Mouse (Mus musculus) MEL (cell line): Measurements from ENCODE around the gene Vmn1r231.

ENCODE experiments used
- CTCF ChIP-seq, 3 experiments: IDR thresholded peaks in 2 of 3; conservative IDR thresholded peaks in 1 of 3; 2 replicates each; pipeline ENCODE4 v1.5.1; 2011 to 2012; ENCODE audit warnings: low read length in 3 of 3, low read depth in 2 of 3, mild to moderate bottlenecking in 2 of 3, improper control_type of control experiment in 1 of 3, inconsistent platforms in 1 of 3, mixed read lengths in 1 of 3, moderate library complexity in 1 of 3; ENCODE audit not compliant: control insufficient read depth in 1 of 3, insufficient read depth in 1 of 3, poor library complexity in 1 of 3, severe bottlenecking in 1 of 3
- EP300 ChIP-seq, 2 experiments: IDR thresholded peaks; 2 replicates each; pipeline ENCODE4 v1.6.1; 2011; ENCODE audit warnings: improper control_type of control experiment in 2 of 2, low read length in 2 of 2, low read depth in 1 of 2, mild to moderate bottlenecking in 1 of 2
- GATA1 ChIP-seq: IDR thresholded peaks from 2 replicates; pipeline ENCODE4 v1.6.1; 2011; ENCODE audit warnings: low read depth, low read length, improper control_type of control experiment
- MAFK ChIP-seq: IDR thresholded peaks from 2 replicates; pipeline ENCODE4 v1.6.1; 2011; ENCODE audit warnings: low read depth, mild to moderate bottlenecking, low read length, improper control_type of control experiment, borderline replicate concordance
- MAX ChIP-seq: IDR thresholded peaks from 2 replicates; pipeline ENCODE4 v1.6.1; 2011; ENCODE audit warnings: low read length, improper control_type of control experiment
- MEF2A ChIP-seq: IDR thresholded peaks from 2 replicates; pipeline ENCODE4 v1.6.1; 2014; ENCODE audit warnings: low read depth, mild to moderate bottlenecking, inconsistent platforms, low read length, improper control_type of control experiment; ENCODE audit not compliant: poor library complexity, insufficient replicate concordance, severe bottlenecking; ENCODE audit errors: extremely low read depth
- MYC ChIP-seq: IDR thresholded peaks from 2 replicates; pipeline ENCODE4 v1.6.1; 2011; ENCODE audit warnings: low read depth, mild to moderate bottlenecking, low read length, improper control_type of control experiment, moderate library complexity
- POLR2A ChIP-seq, 2 experiments: IDR thresholded peaks; 2 replicates each; pipeline ENCODE4 v1.6.1; 2011 to 2012; ENCODE audit warnings: low read length in 2 of 2, mild to moderate bottlenecking in 2 of 2, control low read depth in 1 of 2, improper control_type of control experiment in 1 of 2, low read depth in 1 of 2, moderate library complexity in 1 of 2; ENCODE audit not compliant: control insufficient read depth in 1 of 2, insufficient read depth in 1 of 2, poor library complexity in 1 of 2
- POLR2AphosphoS2 ChIP-seq: IDR thresholded peaks from 2 replicates; pipeline ENCODE4 v1.6.1; 2011; ENCODE audit warnings: low read length, improper control_type of control experiment
- RAD21 ChIP-seq: IDR thresholded peaks from 2 replicates; pipeline ENCODE4 v1.6.1; 2011; ENCODE audit warnings: mild to moderate bottlenecking, low read depth, low read length, improper control_type of control experiment
- TCF12 ChIP-seq: IDR thresholded peaks from 2 replicates; pipeline ENCODE4 v1.6.1; 2014; ENCODE audit warnings: low read depth, mild to moderate bottlenecking, inconsistent platforms, low read length, improper control_type of control experiment, moderate library complexity
- UBTF ChIP-seq: IDR thresholded peaks from 2 replicates; pipeline ENCODE4 v1.6.1; 2012; ENCODE audit warnings: low read depth, mild to moderate bottlenecking, inconsistent platforms, low read length, improper control_type of control experiment, moderate library complexity, borderline replicate concordance; ENCODE audit not compliant: insufficient read depth
- USF1 ChIP-seq: IDR thresholded peaks from 2 replicates; pipeline ENCODE4 v1.6.1; 2014; ENCODE audit warnings: low read depth, mild to moderate bottlenecking, inconsistent platforms, low read length, improper control_type of control experiment, moderate library complexity

GRCm38 (mm10) chr17:20840144-20840543, 64.7 kb downstream of the Vmn1r231 start, which contains the start of gene Vmn1r230:
- TF ChIP-seq EP300 (IDR thresholded peaks at IDR 0.05; ENCODE audit: low read depth in 1 of 2, low read length in 2 of 2) (no peak), GATA1 (no peak), MAFK (no peak), POLR2A (IDR thresholded peaks at IDR 0.05; ENCODE audit: control insufficient read depth in 1 of 2, insufficient read depth in 1 of 2, low read depth in 1 of 2, low read length in 2 of 2, poor library complexity in 1 of 2) (no peak), CTCF (IDR thresholded peaks at IDR 0.05 in 2 of 3, conservative IDR thresholded peaks at IDR 0.05 in 1 of 3; ENCODE audit: control insufficient read depth in 1 of 3, insufficient read depth in 1 of 3, low read depth in 2 of 3, low read length in 3 of 3, poor library complexity in 1 of 3, severe bottlenecking in 1 of 3) (no peak), TCF12 (no peak), POLR2AphosphoS2 (no peak), MYC (no peak), MAX (no peak), MEF2A (no peak), RAD21 (no peak), USF1 (no peak), UBTF (no peak)
